Mouse (Mus musculus) CH12.LX (cell line): ENCODE data around the gene Arl15. TPM values are rescaled to one million over a fixed set of nuclear protein-coding genes. Genes with fewer than 3 reads are reported as not detected.

Source experiments
- DNase-seq: peaks from one replicate; pipeline ENCODE4 v3.0.0-alpha.2; 2013; ENCODE audit errors: extremely low read depth
- H3K27ac ChIP-seq: 2 replicates; pipeline ENCODE4 v1.5.1; 2012; ENCODE audit warnings: low read depth, mild to moderate bottlenecking, control low read depth, moderate library complexity; ENCODE audit not compliant: insufficient read depth
- H3K27me3 ChIP-seq: replicated peaks from 2 replicates; pipeline ENCODE3; 2012; ENCODE audit warnings: inconsistent platforms
- H3K36me3 ChIP-seq, 2 experiments: replicated peaks in 1 of 2; 2 replicates each; pipeline versions ENCODE3 to v1.6.1; 2012; ENCODE audit warnings: inconsistent platforms in 1 of 2, low read length in 1 of 2, mild to moderate bottlenecking in 1 of 2, mixed read lengths in 1 of 2, moderate library complexity in 1 of 2; ENCODE audit not compliant: control insufficient read depth in 1 of 2, insufficient read depth in 1 of 2
- H3K4me1 ChIP-seq, 2 experiments: 2 replicates each; pipeline ENCODE4 v1.6.1; 2012; ENCODE audit warnings: inconsistent platforms in 1 of 2, moderate library complexity in 1 of 2; ENCODE audit not compliant: insufficient read depth in 2 of 2, control insufficient read depth in 1 of 2
- H3K4me2 ChIP-seq: 2 replicates; pipeline ENCODE4 v1.6.1; 2012; ENCODE audit warnings: low read depth, mild to moderate bottlenecking, control low read depth; ENCODE audit not compliant: poor library complexity, insufficient read depth, severe bottlenecking
- H3K4me3 ChIP-seq, 3 experiments: fragments of 150-350 bp in 1 of 3; sonication (generic) in 1 of 3; replicated peaks in 1 of 3; 2 replicates each; pipeline versions ENCODE3 to v1.5.1; 2011 to 2012; ENCODE audit warnings: low read depth in 2 of 3, low read length in 2 of 3, mild to moderate bottlenecking in 2 of 3, moderate library complexity in 2 of 3, control low read depth in 1 of 3, improper control_type of control experiment in 1 of 3, inconsistent platforms in 1 of 3, mixed read lengths in 1 of 3; ENCODE audit not compliant: poor library complexity in 1 of 3
- H3K79me2 ChIP-seq: replicated peaks from 2 replicates; pipeline ENCODE4 v1.6.1; 2012; ENCODE audit warnings: mild to moderate bottlenecking, moderate library complexity; ENCODE audit not compliant: control insufficient read depth, poor library complexity, insufficient read depth, severe bottlenecking; ENCODE audit errors: extremely low read depth
- H3K9ac ChIP-seq: 2 replicates; pipeline ENCODE4 v1.6.1; 2012; ENCODE audit warnings: low read depth, mild to moderate bottlenecking, control low read depth, moderate library complexity; ENCODE audit not compliant: insufficient read depth
- H3K9me3 ChIP-seq: replicated peaks from 2 replicates; pipeline ENCODE3; 2012; ENCODE audit warnings: low read length, inconsistent platforms, mixed read lengths
- BHLHE40 ChIP-seq: IDR thresholded peaks from 2 replicates; pipeline ENCODE4 v1.6.1; 2011; ENCODE audit warnings: mild to moderate bottlenecking, low read depth, low read length, improper control_type of control experiment
- CHD1 ChIP-seq: IDR thresholded peaks from 2 replicates; pipeline ENCODE4 v1.6.1; 2012; ENCODE audit warnings: low read depth, low read length, improper control_type of control experiment, inconsistent platforms
- ELF1 ChIP-seq: IDR thresholded peaks from 2 replicates; pipeline ENCODE4 v1.6.1; 2014; ENCODE audit warnings: low read depth, mild to moderate bottlenecking, inconsistent platforms, low read length, improper control_type of control experiment
- EP300 ChIP-seq: IDR thresholded peaks from 2 replicates; pipeline ENCODE4 v1.6.1; 2011; ENCODE audit warnings: low read length, improper control_type of control experiment
- IRF4 ChIP-seq: IDR thresholded peaks from 2 replicates; pipeline ENCODE4 v1.6.1; 2014; ENCODE audit warnings: low read depth, mild to moderate bottlenecking, inconsistent platforms, low read length, improper control_type of control experiment
- KAT2A ChIP-seq: IDR thresholded peaks from 2 replicates; pipeline ENCODE4 v1.6.1; 2012; ENCODE audit warnings: low read length, improper control_type of control experiment, inconsistent platforms; ENCODE audit not compliant: insufficient replicate concordance
- MAZ ChIP-seq: IDR thresholded peaks from 2 replicates; pipeline ENCODE4 v1.6.1; 2012; ENCODE audit warnings: low read depth, mild to moderate bottlenecking, inconsistent platforms, low read length, improper control_type of control experiment, moderate library complexity
- MXI1 ChIP-seq: IDR thresholded peaks from 2 replicates; pipeline ENCODE4 v1.6.1; 2011; ENCODE audit warnings: mild to moderate bottlenecking, low read depth, low read length, improper control_type of control experiment
- MYC ChIP-seq: IDR thresholded peaks from 2 replicates; pipeline ENCODE4 v1.6.1; 2011; ENCODE audit warnings: low read depth, mild to moderate bottlenecking, improper control_type of control experiment, low read length
- NELFE ChIP-seq: IDR thresholded peaks from 2 replicates; pipeline ENCODE4 v1.6.1; 2011; ENCODE audit warnings: low read depth, low read length, improper control_type of control experiment
- POLR2AphosphoS2 ChIP-seq: IDR thresholded peaks from 2 replicates; pipeline ENCODE4 v1.6.1; 2011; ENCODE audit warnings: low read depth, low read length, improper control_type of control experiment
- SMC3 ChIP-seq: IDR thresholded peaks from 2 replicates; pipeline ENCODE4 v1.6.1; 2011; ENCODE audit warnings: low read depth, low read length, improper control_type of control experiment
- TCF12 ChIP-seq: IDR thresholded peaks from 2 replicates; pipeline ENCODE4 v1.6.1; 2014; ENCODE audit warnings: low read depth, mild to moderate bottlenecking, inconsistent platforms, low read length, improper control_type of control experiment
- UBTF ChIP-seq: IDR thresholded peaks from 2 replicates; pipeline ENCODE4 v1.6.1; 2012; ENCODE audit warnings: low read depth, mild to moderate bottlenecking, inconsistent platforms, low read length, improper control_type of control experiment, moderate library complexity
- USF1 ChIP-seq: IDR thresholded peaks from 2 replicates; pipeline ENCODE4 v1.6.1; 2014; ENCODE audit warnings: low read depth, mild to moderate bottlenecking, inconsistent platforms, low read length, improper control_type of control experiment
- ZC3H11A ChIP-seq: IDR thresholded peaks from 2 replicates; pipeline ENCODE4 v1.6.1; 2012; ENCODE audit warnings: low read depth, mild to moderate bottlenecking, inconsistent platforms, low read length, improper control_type of control experiment
- ZMIZ1 ChIP-seq: IDR thresholded peaks from 2 replicates; pipeline ENCODE4 v1.6.1; 2012; ENCODE audit warnings: low read depth, mild to moderate bottlenecking, inconsistent platforms, low read length, improper control_type of control experiment
- dilution Hi-C: fragments of 300-500 bp; cut with MboI; formaldehyde crosslinking; loops from 2 replicates; pipeline ENCODE4 v1.14.3; 2020; ENCODE audit warnings: low sequenced_read_pairs; ENCODE audit not compliant: extremely low pct_unique_long_range_greater_than_20kb, extremely low pct_ligation_motif_present
- in situ Hi-C: fragments of 300-500 bp; cut with MboI; formaldehyde crosslinking; loops from 3 replicates; pipeline ENCODE4 v1.14.3; 2019; ENCODE audit warnings: low sequenced_read_pairs, low pct_ligation_motif_present, low pct_unique_long_range_greater_than_20kb, mixed read lengths
- polyA plus RNA-seq: library from polyadenylated mRNA; unstranded; fragments of >175 nt; gene quantifications from 2 replicates; pipeline ENCODE4 v1.2.1, GENCODE M21; 2012; ENCODE audit warnings: low read depth; ENCODE audit not compliant: insufficient read length
- total RNA-seq, 2 experiments: library from RNA; depleted of rRNA; stranded (reverse); fragments of 300-350 nt in 1 of 2; fragments of >200 nt in 1 of 2; gene quantifications; 2 replicates each; pipeline ENCODE4 v1.2.3; 2012 to 2014

The Arl15 gene
- total and polyA plus RNA-seq, 3 experiments = 2.2 to 5.2 (median 4.8) TPM

DNA sequence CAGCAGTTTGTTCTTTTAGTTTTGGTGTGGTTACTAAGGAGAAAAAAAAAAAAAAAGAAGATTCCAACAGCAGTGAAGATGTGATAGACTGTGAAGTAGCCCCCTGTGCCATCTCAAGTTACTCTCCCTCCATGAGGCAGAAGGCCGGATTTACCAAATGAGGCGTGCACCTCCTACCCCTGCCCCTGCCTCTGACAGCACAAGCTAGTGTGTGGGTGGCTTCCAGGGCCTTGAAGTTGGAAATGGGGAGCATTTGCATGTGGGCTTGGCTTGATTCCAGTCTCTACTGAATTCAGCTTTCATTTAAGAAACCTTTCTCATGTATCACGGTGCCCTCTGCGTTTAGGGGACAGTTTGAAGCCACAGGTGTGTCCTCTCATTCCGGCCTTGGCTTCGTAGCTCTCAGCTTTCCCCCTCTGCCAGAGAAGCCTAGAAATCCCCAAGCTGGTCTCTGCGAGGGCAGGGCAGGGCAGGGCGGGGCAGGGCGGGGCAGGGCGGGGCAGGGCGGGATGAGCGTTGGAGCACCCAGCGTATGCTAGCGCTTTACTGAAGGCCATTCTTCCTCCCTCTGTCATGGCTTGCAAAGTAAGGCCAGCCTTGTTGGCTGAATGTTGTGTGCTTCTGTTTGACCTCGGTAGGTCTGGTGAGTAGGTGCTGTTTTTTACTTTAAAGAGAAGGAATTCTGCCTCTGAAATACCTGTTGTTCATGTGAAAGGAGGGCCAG is 21.6 kb downstream of the Arl15 start:
- Histone ChIP-seq H3K79me2 (no peaks in the 10 kb centered on the region; the same call in 1 of the 2 replicates), H3K4me1 (peaks cover 0 to 20% of the 10 kb centered on the region in 2 experiments; a peak in 3 of 4 replicates), H3K4me2 (no peak overlapping the region), H3K27ac (no peak overlapping the region), H3K9ac (no peak overlapping the region), H3K36me3 (peaks cover 0 to 7% of the 10 kb centered on the region in 2 experiments), H3K27me3 (no peaks in the 10 kb centered on the region), H3K4me3 (no peak overlapping the region), H3K9me3 (no peaks in the 10 kb centered on the region)
- dilution Hi-C loops = no loop called here
- DNase-seq = no peak
- TF ChIP-seq POLR2AphosphoS2 (no peak), ZMIZ1 (no peak), NELFE (no peak)
- in situ Hi-C loops = no loop called here

DNA sequence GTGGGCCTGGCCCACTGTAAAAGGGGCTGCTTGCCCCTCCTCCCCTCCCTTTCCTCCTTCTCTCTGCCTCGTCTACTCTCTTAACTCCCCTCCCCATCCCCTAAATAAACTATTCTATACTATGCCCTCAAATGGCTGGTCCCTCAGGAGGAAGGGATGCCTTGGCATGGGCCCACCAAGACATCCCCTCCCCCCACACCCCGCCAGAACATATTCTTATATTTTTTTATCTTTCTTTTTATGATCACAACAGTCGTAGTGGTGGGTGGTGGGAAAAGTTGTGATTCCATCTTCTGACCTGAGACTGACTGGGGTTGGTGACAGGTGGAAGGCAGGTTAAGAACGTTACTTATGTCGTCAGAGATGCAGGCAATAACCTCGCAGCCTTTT is 22.1 kb downstream of the Arl15 start:
- Histone ChIP-seq H3K9me3 (no peaks in the 10 kb centered on the region), H3K4me1 (peaks cover 0 to 20% of the 10 kb centered on the region in 2 experiments; a peak in 3 of 4 replicates), H3K27ac (no peak overlapping the region), H3K4me2 (no peak overlapping the region), H3K9ac (no peak overlapping the region), H3K36me3 (peaks cover 0 to 5% of the 10 kb centered on the region in 2 experiments), H3K79me2 (no peaks in the 10 kb centered on the region; the same call in 1 of the 2 replicates), H3K4me3 (no peak overlapping the region), H3K27me3 (no peaks in the 10 kb centered on the region)
- in situ Hi-C loops (no loop called here), dilution Hi-C loops (no loop called here)
- DNase-seq = no peak
- TF ChIP-seq EP300 (no peak), KAT2A (no peak), CHD1 (no peak), IRF4 (no peak), SMC3 (no peak)

DNA sequence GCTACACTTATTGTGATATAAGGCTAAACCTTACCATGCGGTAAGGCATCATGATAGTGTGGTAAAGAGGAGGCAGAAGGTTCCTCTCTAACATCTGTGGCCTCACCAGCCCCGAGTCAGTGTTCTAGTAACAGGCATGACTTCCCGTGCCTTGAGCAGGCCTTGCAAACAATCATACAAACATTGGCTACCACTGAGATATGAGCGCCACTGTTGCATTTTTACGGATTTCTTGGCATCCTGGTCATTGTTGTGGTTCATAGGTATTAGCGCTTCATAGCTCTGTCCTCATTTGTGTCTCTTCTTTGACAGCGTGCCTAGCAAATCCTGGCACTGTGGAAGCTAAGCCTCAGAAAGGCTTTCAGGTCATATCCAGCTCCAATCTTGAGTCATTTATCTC is 24.7 kb downstream of the Arl15 start:
- dilution Hi-C loops = no loop called here
- Histone ChIP-seq H3K9ac (no peak overlapping the region), H3K79me2 (no peaks in the 10 kb centered on the region; the same call in 1 of the 2 replicates), H3K4me2 (no peak overlapping the region), H3K4me3 (no peak overlapping the region)
- TF ChIP-seq MAZ = no peak
- no peak for TF ChIP-seq USF1
- no peak for TF ChIP-seq NELFE
- no peak for TF ChIP-seq UBTF
- TF ChIP-seq MXI1 = no peak
- no peak for TF ChIP-seq ZMIZ1
- TF ChIP-seq ZC3H11A = no peak
- TF ChIP-seq ELF1 = no peak
- TF ChIP-seq TCF12 = no peak
- no peak for TF ChIP-seq BHLHE40
- no peak for TF ChIP-seq CHD1
- no peak for TF ChIP-seq MYC
- TF ChIP-seq, all 38 proteins: peak for 0
- no peaks in the 10 kb centered on the region for H3K27me3 ChIP-seq
- in situ Hi-C loops = no loop called here
- no peak overlapping the region for H3K27ac ChIP-seq
- no peak for DNase-seq
- H3K4me1 ChIP-seq = peaks cover 0 to 24% of the 10 kb centered on the region in 2 experiments; a peak in 3 of 4 replicates
- H3K9me3 ChIP-seq = no peaks in the 10 kb centered on the region
- H3K36me3 ChIP-seq = peaks cover 0 to 9% of the 10 kb centered on the region in 2 experiments
